Mouse (Mus musculus): ENCODE results near the gene Ror1.

Gene Ror1

DNA sequence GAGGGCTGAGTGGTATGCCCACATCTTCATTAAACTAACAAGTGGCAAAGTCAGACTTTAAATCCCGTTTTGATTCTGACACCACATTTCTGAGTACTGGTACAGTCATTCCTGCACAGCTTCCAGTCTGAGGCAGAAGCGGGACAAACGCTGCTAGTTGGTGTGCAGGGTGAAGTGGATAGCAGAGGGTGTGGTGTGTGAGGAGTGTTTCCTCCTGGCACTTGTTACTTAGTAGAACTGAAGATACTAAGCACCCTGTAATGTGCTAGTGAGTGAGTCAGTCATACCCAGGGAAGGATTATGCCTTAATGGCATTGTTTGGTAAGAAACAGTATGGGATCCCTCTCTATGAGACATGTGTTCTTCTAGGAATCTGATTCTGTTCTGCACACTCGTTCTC lies 115.7 kb downstream of the Ror1 start:
- DNase-seq (ENCODE audit: extremely low spot score) = no peak

- peak; percentile 61 for DNase-seq (ENCODE audit: extremely low spot score)
Measured at GRCm38 (mm10) chr4:100214324-100215215, 119.0 kb downstream of the Ror1 start.

DNA sequence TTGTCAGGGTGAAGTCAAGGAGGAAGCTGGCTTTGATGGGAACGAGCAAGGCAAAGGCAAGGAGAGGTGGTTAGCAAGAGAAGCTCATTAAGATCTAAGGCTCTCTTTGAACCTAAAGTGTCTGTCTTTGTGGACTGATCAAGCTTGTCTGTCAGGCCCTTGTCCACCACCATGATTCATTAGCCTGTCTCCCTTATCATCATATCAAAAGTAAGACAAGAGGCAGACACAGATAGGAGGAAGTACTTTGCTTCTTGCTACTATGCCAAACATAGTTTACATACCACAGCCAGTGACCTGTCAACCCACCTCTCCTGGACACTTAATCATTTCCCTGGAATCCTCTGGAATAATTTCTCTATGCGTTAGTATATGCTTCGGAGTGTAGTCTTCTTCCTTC lies 121.0 kb downstream of the Ror1 start:
- no peak for DNase-seq (ENCODE audit: extremely low spot score)

DNA sequence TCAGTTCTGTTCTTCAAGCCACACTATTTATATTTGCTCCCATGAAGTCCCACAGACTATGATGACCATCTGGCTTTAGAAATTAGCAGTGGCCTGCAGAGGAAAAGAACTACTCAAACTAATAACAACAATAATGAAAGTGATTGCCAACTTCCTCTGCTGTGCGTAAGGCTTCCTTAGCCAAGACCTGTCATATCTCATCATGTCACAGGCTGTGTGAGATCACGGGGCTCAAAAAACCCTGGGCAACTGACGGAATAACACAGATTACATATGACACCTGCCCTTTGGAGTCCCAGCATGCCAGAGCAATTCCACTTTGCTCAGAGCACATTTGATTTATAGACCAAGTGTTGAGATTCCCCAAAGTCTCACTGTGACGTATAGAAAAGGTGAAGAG lies 123.4 kb downstream of the Ror1 start:
- DNase-seq (ENCODE audit: extremely low spot score) = no peak

DNA sequence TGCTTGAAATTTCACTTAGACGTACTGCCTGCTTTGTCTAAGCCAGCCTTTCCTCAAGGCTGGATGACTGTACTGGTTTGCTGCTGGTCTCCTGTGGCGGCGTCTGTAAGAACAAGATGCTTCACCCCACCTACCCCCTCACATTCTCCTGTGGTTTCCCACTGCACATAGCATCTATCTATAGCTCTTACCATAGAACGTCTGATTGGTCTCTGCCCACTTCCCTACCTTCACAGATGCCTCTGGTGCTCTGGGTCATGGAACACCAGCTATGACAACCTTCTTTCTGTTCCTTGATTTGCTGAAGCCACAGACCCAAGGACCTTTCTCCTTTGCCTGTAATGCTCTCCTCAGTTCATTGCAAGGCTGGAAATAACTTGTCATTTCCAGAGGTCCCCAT lies 124.0 kb downstream of the Ror1 start:
- no peak for DNase-seq (ENCODE audit: extremely low spot score)

DNA sequence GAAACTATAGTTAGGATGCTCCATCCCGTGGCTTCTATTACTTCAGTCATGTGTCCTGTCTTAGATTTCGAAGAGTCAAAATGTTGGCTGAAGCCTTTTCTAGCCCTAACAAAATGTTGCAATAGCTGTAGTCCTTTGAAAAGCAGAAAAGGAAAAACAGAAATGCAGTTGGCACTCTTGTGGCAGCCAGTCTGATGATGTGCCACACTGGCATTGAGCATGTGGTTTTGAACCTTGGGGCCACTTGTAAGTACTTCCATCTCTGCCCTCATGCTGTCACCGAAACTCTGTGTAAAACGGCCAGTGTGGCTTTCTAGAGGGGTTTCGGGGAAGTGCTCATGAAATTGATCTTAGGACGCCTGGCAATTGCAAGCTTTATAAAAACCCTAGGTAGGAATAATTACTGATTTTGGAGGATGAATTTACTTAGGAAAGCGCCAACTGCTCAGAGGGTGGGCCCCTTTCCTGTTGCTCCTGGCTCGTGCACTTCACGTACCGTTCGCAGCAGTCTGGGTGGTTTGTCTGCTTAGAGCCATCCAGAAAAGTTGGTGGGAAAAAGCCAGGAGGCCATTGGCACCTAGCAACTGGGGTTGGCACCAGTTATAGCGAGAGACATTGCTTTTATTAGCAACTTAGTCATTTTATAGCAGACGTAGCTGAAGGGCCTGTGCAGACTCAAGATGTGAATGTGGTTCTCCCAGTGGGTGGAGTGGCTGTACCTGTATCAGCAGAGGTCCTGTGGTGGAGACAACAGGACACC lies 126.6 kb downstream of the Ror1 start:
- no peak for DNase-seq (ENCODE audit: extremely low spot score)

DNA sequence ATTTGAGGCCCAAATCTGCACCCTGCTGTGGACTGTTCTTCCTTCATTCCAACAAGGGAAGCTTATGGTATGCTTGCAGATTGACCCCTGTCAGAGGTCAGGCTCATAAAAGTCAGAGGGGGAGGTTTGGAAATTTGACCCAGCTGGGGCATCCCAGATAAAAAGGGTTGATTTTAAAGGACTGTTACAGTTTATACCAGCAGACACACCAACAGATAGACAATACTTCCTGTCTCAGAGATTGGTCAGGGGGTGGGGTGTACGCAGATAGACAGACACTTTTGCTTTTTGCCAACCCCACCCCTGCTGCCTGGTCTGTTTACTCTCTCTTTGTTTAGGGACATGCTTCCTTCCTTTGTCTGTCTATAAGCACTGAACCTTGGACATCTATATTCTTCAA lies 127.9 kb downstream of the Ror1 start:
- DNase-seq (ENCODE audit: extremely low spot score) = peak; percentile 71

- DNase-seq (ENCODE audit: extremely low spot score) = no peak
Measured at GRCm38 (mm10) chr4:100223965-100224364, 128.4 kb downstream of the Ror1 start.

DNA sequence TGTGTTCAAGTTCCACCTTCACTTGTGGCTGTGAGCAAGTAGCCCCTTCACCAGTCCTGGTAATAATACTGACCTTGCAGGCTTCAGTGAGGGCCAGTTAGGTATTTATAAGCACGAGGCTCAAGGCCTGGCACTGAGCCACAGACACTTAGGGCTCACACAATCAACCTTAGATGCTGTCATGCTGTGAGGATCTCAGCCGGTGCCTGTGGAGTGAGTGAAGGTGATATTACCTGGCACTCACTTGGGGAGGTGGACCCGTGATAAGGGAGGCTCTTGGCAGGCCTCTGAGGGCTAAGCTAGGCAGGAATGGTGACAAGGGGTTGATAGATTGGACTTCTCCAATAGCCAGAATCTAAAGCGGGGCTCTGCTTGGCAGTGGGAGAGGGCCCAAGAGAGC lies 131.0 kb downstream of the Ror1 start:
- DNase-seq (ENCODE audit: extremely low spot score) = no peak

- DNase-seq (ENCODE audit: extremely low spot score) = no peak
Measured at GRCm38 (mm10) chr4:100228106-100228505, 132.5 kb downstream of the Ror1 start.

DNA sequence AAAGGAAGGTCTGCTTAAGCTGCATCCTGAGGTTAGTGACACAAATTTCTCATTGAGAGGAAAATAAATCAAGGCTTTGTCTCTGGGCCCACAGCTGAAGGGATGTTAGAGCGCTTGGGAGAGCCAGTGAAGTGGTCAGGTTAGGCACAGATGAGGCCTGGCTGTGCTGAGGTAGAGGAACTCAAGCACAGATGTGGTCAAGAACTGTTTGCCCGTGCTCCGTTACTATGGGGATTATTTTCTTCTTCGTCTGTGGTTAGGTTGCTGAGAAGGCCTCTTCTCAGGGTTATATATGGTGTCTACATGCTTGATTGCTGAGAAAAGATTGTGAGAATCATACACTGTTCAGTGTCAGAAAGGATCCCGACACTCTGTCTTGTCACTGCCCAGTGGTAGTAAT lies 134.7 kb downstream of the Ror1 start:
- no peak for DNase-seq (ENCODE audit: extremely low spot score)

DNA sequence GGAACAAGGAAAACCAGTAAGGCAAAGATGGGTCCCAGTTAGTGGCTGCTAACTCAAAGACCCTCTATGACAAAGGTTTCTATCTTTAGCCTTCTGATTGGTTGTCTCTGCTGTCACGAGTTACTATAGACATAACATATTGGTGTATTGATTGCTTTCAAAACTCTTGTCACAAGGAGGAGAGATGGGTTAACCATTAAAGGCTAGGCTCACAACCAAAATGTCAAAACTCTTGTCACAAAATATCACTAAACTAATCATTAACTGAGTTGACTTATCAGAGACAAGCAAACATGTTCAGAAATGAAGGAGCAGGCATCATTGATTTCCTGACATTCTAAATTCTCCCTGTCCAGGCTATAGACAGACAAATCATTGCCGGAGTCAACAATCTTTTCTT lies 135.4 kb downstream of the Ror1 start:
- no peak for DNase-seq (ENCODE audit: extremely low spot score)

GRCm38 (mm10) chr4:100231906-100232305 lies 136.3 kb downstream of the Ror1 start:
- DNase-seq (ENCODE audit: extremely low spot score) = no peak

DNA sequence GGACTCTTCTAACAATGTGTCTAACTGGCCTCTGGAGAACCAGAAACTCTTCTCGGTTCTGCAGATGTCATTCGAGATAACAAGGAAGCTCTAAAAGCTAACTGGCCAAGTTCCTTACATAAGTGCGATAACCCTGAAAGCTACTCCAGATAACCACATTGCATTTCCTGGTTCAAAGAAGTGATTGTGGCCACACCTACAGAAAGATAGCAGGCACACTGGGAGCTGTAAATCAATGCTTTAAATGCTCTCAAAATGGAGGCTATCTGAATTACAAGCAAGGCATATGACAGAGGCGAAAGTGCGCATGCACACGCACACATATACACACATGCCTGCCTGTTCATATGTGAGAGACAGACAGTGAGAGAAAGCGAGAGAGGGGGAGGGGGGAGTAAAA lies 136.9 kb downstream of the Ror1 start:
- no peak for DNase-seq (ENCODE audit: extremely low spot score)

DNA sequence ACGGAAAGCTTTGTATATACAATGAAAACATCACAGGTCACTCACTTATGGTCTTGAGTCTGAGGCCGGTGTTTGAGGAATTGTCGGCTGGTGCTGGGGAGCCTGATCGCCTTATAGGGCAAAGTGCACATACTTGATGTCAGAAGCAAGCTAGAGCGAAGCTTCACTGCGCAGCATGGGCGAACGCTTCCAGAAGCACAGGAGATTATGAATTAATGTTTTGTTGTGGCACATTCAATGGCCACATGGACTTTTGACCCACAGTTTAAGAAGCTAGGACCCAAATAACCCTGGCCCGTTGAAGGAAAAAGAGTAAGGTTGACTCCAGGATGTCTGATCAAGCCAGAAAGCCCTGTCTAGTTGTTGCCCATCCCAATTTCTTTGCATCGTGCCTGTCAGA lies 138.2 kb downstream of the Ror1 start:
- DNase-seq (ENCODE audit: extremely low spot score) = no peak

DNA sequence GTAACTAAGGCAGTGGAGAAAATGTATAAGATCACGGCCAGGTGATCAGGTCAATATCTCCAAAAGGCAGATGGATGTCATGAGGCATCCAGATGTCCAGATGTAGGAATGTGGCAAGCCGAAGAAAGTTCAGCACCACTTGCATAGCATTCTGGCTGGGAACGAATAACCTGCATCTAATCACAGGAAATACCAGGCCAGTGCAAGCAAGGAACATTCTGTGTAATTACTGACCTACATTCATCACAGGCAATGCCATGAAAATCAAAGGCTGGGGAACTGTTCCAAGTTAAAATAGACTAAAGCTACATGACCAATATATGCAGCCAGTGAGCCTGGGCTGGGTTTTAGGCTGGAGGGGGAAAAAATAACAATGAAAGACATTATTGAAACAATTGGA lies 140.7 kb downstream of the Ror1 start:
- no peak for DNase-seq (ENCODE audit: extremely low spot score)

GRCm38 (mm10) chr4:100242061-100242756 lies 146.6 kb downstream of the Ror1 start:
- DNase-seq (ENCODE audit: extremely low spot score) = no peak

GRCm38 (mm10) chr4:100244250-100244649 lies 148.7 kb downstream of the Ror1 start:
- DNase-seq (ENCODE audit: extremely low spot score) = no peak

GRCm38 (mm10) chr4:100244701-100245100 lies 149.1 kb downstream of the Ror1 start:
- no peak for DNase-seq (ENCODE audit: extremely low spot score)

GRCm38 (mm10) chr4:100247826-100248225 lies 152.2 kb downstream of the Ror1 start:
- DNase-seq (ENCODE audit: extremely low spot score) = no peak

DNA sequence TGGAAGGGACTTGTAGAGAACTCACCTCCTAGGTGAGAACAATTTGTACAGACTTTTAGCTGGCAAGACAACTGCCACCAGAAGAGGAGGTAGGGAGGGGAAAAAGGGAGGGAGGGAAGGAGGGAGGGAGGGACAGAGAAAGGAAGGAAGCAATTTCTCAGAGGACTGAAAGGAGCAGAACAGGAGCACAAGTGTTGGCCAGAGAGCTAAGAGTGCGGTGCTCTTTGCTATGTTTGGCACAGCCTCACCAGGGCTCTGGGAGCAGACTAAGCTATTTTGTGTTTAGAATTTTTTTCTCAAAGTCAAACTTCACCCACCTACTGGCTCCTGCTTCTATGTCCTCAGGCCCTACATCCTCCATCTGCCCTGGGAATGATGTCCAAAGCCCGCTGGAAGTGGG lies 152.7 kb downstream of the Ror1 start:
- no peak for DNase-seq (ENCODE audit: extremely low spot score)

DNA sequence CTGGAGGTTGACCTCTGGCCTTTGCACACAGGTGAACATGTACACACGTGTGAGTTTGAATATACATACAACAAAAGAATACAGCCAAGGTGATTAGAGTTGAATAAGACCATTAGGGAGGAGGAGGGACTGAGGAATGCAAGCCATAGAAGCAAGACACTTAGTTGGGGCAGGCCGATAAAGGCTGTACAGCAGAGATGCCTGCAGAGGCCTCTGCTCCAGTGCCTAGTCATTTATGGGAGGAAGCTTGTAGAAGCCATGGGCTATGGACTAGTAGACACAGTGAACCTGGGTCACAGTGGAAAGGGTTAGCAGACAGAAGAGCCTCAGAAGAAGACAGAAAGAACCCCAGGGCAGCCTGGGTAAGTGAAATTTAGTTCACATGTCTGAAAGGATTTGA lies 155.7 kb downstream of the Ror1 start:
- no peak for DNase-seq (ENCODE audit: extremely low spot score)

GRCm38 (mm10) chr4:100252050-100252449 lies 156.5 kb downstream of the Ror1 start:
- DNase-seq (ENCODE audit: extremely low spot score) = no peak
